Mouse (Mus musculus): ENCODE data around the gene Kif2a. TPM values are rescaled to one million over a fixed set of nuclear protein-coding genes. Genes with fewer than 3 reads are reported as not detected.

Kif2a gene
- total and polyA plus RNA-seq, 3 experiments = 18.0 to 310 (median 135) TPM

DNA sequence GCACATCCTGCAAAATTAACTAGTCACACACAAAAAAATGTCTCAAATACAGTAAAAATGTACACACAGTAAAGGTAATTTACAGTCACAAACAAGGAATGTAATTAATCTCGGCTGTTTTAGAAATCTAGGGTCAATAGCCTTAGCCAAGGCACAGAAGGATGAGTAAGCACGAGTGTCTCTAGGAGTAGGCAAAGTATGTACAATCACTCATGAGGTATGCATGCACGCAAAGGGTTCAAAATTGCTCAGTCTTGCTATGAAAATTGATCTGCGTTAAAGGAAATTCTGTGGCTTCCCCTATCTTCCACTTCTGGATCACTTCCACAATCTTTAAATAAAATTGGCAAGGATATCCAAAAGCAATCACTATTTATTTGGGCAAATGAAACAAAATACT is 60.4 kb downstream of the Kif2a start:
- no peaks in the 10 kb centered on the region; a peak in 1 of 4 replicates for H3K4me1 ChIP-seq (ENCODE audit: control insufficient read depth in 1 of 2, insufficient read depth in 2 of 2, low read length in 2 of 2)

DNA sequence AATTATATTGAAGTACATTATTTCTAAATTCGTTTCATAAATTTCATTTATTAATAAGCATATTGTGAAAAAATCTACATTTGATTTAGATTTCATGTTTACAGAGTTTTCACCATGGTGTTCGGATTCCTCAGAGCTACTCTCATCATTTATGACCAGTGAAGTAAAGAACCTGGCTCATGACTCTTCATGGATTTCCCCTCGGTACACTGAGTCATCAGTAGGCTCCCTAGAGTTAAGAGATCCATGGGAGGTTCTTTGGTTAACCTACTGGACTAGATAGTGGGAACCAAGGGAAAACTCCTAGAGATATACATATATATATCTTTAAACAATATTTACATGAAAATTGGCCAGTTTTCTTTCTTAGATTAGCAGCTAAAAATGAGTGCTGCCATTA is 61.4 kb downstream of the Kif2a start:
- Histone ChIP-seq H3K27ac (ENCODE audit: control insufficient read depth, low read depth, low read length) (no peak overlapping the region), H3K79me2 (ENCODE audit: control insufficient read depth, insufficient read depth, low read length, poor library complexity) (no peaks in the 10 kb centered on the region), H3K4me1 (ENCODE audit: control insufficient read depth in 1 of 2, insufficient read depth in 2 of 2, low read length in 2 of 2) (no peaks in the 10 kb centered on the region; a peak in 1 of 4 replicates), H3K36me3 (ENCODE audit: control insufficient read depth in 1 of 2, insufficient read depth in 2 of 2, low read length in 2 of 2) (peaks cover 7 to 43% of the 10 kb centered on the region in 2 experiments), H3K4me3 (ENCODE audit: control insufficient read depth in 1 of 2, insufficient read depth in 1 of 2, low read depth in 2 of 2, low read length in 2 of 2) (no peak overlapping the region), H3K9ac (ENCODE audit: control insufficient read depth, low read depth, low read length, poor library complexity, severe bottlenecking) (no peak overlapping the region), H3K9me3 (replicated peaks; ENCODE audit: insufficient read depth, low read length) (no peaks in the 10 kb centered on the region), H3K27me3 (ENCODE audit: control insufficient read depth in 1 of 2, insufficient read depth in 2 of 2, low read length in 2 of 2) (no peaks in the 10 kb centered on the region)
- no peak for DNase-seq (ENCODE audit: low read depth, low spot score)
- TF ChIP-seq MYB (IDR thresholded peaks at IDR 0.05; ENCODE audit: low read depth, low read length) (no peak), KAT2A (conservative IDR thresholded peaks at IDR 0.05; ENCODE audit: low read depth, low read length) (no peak), EP300 (IDR thresholded peaks at IDR 0.05; ENCODE audit: low read depth in 1 of 2, low read length in 2 of 2) (no peak), JUND (IDR thresholded peaks at IDR 0.05; ENCODE audit: low read depth, low read length) (no peak), RAD21 (IDR thresholded peaks at IDR 0.05; ENCODE audit: low read depth, low read length) (no peak), POLR2A (IDR thresholded peaks at IDR 0.05; ENCODE audit: control insufficient read depth in 1 of 2, insufficient read depth in 1 of 2, low read depth in 1 of 2, low read length in 2 of 2, poor library complexity in 1 of 2) (no peak), POLR2AphosphoS2 (IDR thresholded peaks at IDR 0.05; ENCODE audit: low read length) (no peak), BHLHE40 (IDR thresholded peaks at IDR 0.05; ENCODE audit: borderline replicate concordance, low read depth, low read length) (no peak), ZMIZ1 (IDR thresholded peaks at IDR 0.05; ENCODE audit: low read depth, low read length) (no peak), GATA1 (IDR thresholded peaks at IDR 0.05; ENCODE audit: low read depth, low read length) (no peak), SMC3 (IDR thresholded peaks at IDR 0.05; ENCODE audit: low read depth, low read length) (no peak), MAFK (IDR thresholded peaks at IDR 0.05; ENCODE audit: borderline replicate concordance, low read depth, low read length) (no peak), TAL1 (IDR thresholded peaks at IDR 0.05; ENCODE audit: low read length) (no peak), POLR2AphosphoS5 (IDR thresholded peaks at IDR 0.05; ENCODE audit: borderline replicate concordance, low read depth, low read length) (no peak), ELF1 (IDR thresholded peaks at IDR 0.05; ENCODE audit: low read depth, low read length) (no peak), MAX (IDR thresholded peaks at IDR 0.05; ENCODE audit: low read length) (no peak), HCFC1 (IDR thresholded peaks at IDR 0.05; ENCODE audit: low read depth, low read length) (no peak)

More for the DNA sequence above, 60.4 kb downstream of the Kif2a start:
- H3K9ac ChIP-seq (ENCODE audit: control insufficient read depth, low read depth, low read length, poor library complexity, severe bottlenecking) = no peak overlapping the region
- no peaks in the 10 kb centered on the region for H3K27me3 ChIP-seq (ENCODE audit: control insufficient read depth in 1 of 2, insufficient read depth in 2 of 2, low read length in 2 of 2)
- peaks cover 7 to 45% of the 10 kb centered on the region in 2 experiments for H3K36me3 ChIP-seq (ENCODE audit: control insufficient read depth in 1 of 2, insufficient read depth in 2 of 2, low read length in 2 of 2)
- TF ChIP-seq HCFC1 (IDR thresholded peaks at IDR 0.05; ENCODE audit: low read depth, low read length) (no peak), POLR2A (IDR thresholded peaks at IDR 0.05; ENCODE audit: control insufficient read depth in 1 of 2, insufficient read depth in 1 of 2, low read depth in 1 of 2, low read length in 2 of 2, poor library complexity in 1 of 2) (no peak), NELFE (IDR thresholded peaks at IDR 0.05; ENCODE audit: low read depth, low read length) (no peak), ZC3H11A (IDR thresholded peaks at IDR 0.05; ENCODE audit: low read depth, low read length) (no peak), JUND (IDR thresholded peaks at IDR 0.05; ENCODE audit: low read depth, low read length) (no peak), UBTF (IDR thresholded peaks at IDR 0.05; ENCODE audit: borderline replicate concordance, insufficient read depth, low read depth, low read length) (no peak), RAD21 (IDR thresholded peaks at IDR 0.05; ENCODE audit: low read depth, low read length) (no peak), TAL1 (IDR thresholded peaks at IDR 0.05; ENCODE audit: low read length) (no peak), TCF12 (IDR thresholded peaks at IDR 0.05; ENCODE audit: low read depth, low read length) (no peak), CHD1 (IDR thresholded peaks at IDR 0.05; ENCODE audit: low read depth, low read length) (no peak), POLR2AphosphoS2 (IDR thresholded peaks at IDR 0.05; ENCODE audit: low read length) (no peak), TBP (IDR thresholded peaks at IDR 0.05; ENCODE audit: low read depth, low read length) (no peak), MYC (IDR thresholded peaks at IDR 0.05; ENCODE audit: low read depth, low read length) (no peak), ZMIZ1 (IDR thresholded peaks at IDR 0.05; ENCODE audit: low read depth, low read length) (no peak), CTCF (IDR thresholded peaks at IDR 0.05 in 2 of 3, conservative IDR thresholded peaks at IDR 0.05 in 1 of 3; ENCODE audit: control insufficient read depth in 1 of 3, insufficient read depth in 1 of 3, low read depth in 2 of 3, low read length in 3 of 3, poor library complexity in 1 of 3, severe bottlenecking in 1 of 3) (no peak), CHD2 (IDR thresholded peaks at IDR 0.05; ENCODE audit: low read length) (no peak), MYB (IDR thresholded peaks at IDR 0.05; ENCODE audit: low read depth, low read length) (no peak), ZKSCAN1 (IDR thresholded peaks at IDR 0.05; ENCODE audit: low read depth, low read length) (no peak)
- no peak overlapping the region for H3K4me3 ChIP-seq (ENCODE audit: control insufficient read depth in 1 of 2, insufficient read depth in 1 of 2, low read depth in 2 of 2, low read length in 2 of 2)
- H3K79me2 ChIP-seq (ENCODE audit: control insufficient read depth, insufficient read depth, low read length, poor library complexity) = no peaks in the 10 kb centered on the region
- no peak for DNase-seq (ENCODE audit: low read depth, low spot score)
- H3K9me3 ChIP-seq (replicated peaks; ENCODE audit: insufficient read depth, low read length) = no peaks in the 10 kb centered on the region
- H3K27ac ChIP-seq (ENCODE audit: control insufficient read depth, low read depth, low read length) = no peak overlapping the region

Data from MEL (cell line).